In genomic region chr2:91792346-91792745, GRCm38 (mm10) we compare ENCODE assay signal across 20 mouse cellular contexts.
DNase-seq lines count a peak whose midpoint lies in the region; ATAC-seq and TF ChIP-seq lines count a peak whose summit lies in the region.
"Had no signal": no experiment of that assay in that cellular context is flagged by ENCODE, and none has a peak within 500 bp of the region (broad histone marks: within the 10 kb centered on the region; RNA-seq: fewer than 3 reads in every experiment).

No protein-coding gene starts in this region.

- peak; percentile 28 for DNase-seq in adrenal gland, postnatal 10 days
- DNase-seq in adrenal gland, adult 18-20 months (ENCODE audit: low spot score in 2 of 2) = no peak
- DNase-seq in kidney, postnatal 36 days = peak; percentile 24 to 28
- DNase-seq in adrenal gland, postnatal 25 days = peak; percentile 6
- no peak for DNase-seq in lung, adult 2 months
- DNase-seq: cerebellum, postnatal 10 days; embryo, embryonic 11 days; gastrocnemius, postnatal 10 days; heart, postnatal 14 days; kidney, adult 11 months had no signal

- H3K27ac ChIP-seq in kidney, embryonic 15.5 days = no peak overlapping the region
- peak overlapping the region; percentile 44; the same call in 1 of the 2 replicates for H3K27ac ChIP-seq in brown adipose tissue, adult 24 weeks (replicated peaks; ENCODE audit: low read depth, low read length)
- H3K27ac ChIP-seq: embryonic facial prominence, embryonic 15.5 days; forebrain, embryonic 10.5 days; heart, embryonic 15.5 days; hindbrain, embryonic 13.5 days; hindbrain, postnatal 0 days had no signal

- no peaks in the 10 kb centered on the region for H3K36me3 ChIP-seq in kidney, embryonic 15.5 days
- H3K36me3 ChIP-seq: embryonic facial prominence, embryonic 15.5 days; forebrain, embryonic 10.5 days; heart, embryonic 15.5 days; hindbrain, embryonic 13.5 days had no signal

- no peak for TF ChIP-seq CTCF in lung, adult 2 months (IDR thresholded peaks at IDR 0.05; ENCODE audit: insufficient read depth, low read length)

- no peak for ATAC-seq in kidney, embryonic 15.5 days (replicated peaks; ENCODE audit: low FRiP score)
- ATAC-seq: forebrain, embryonic 16.5 days; hindbrain, postnatal 0 days had no signal

- peaks cover 5% of the 10 kb centered on the region; the same call in 1 of the 2 replicates for H3K4me1 ChIP-seq in kidney, embryonic 15.5 days
- peaks cover 6% of the 10 kb centered on the region for H3K4me1 ChIP-seq in brown adipose tissue, adult 24 weeks (ENCODE audit: control insufficient read depth, insufficient read depth, insufficient read length, low read length)
- peaks cover 7% of the 10 kb centered on the region for H3K4me1 ChIP-seq in lung, adult 2 months (ENCODE audit: control insufficient read depth, insufficient read depth, low read length)
- H3K4me1 ChIP-seq: forebrain, embryonic 10.5 days had no signal

- no peak for TF ChIP-seq POLR2A in lung, adult 2 months (IDR thresholded peaks at IDR 0.05; ENCODE audit: borderline replicate concordance, extremely low read depth, low read depth, low read length)

- H3K4me3 ChIP-seq in kidney, embryonic 15.5 days (replicated peaks) = no peak overlapping the region
- H3K4me3 ChIP-seq in brown adipose tissue, adult 24 weeks (ENCODE audit: insufficient read depth, low read depth, low read length) = no peak overlapping the region
- H3K4me3 ChIP-seq in lung, adult 2 months (replicated peaks; ENCODE audit: extremely low read depth, low read depth, low read length) = no peak overlapping the region
- H3K4me3 ChIP-seq: embryonic facial prominence, embryonic 15.5 days; erythroblast, embryonic 14.5 days; forebrain, embryonic 10.5 days; heart, embryonic 15.5 days; hindbrain, embryonic 13.5 days had no signal

- no peak overlapping the region for H3K9ac ChIP-seq in kidney, embryonic 15.5 days
- H3K9ac ChIP-seq: embryonic facial prominence, embryonic 15.5 days; heart, embryonic 15.5 days; hindbrain, embryonic 13.5 days had no signal

- no peaks in the 10 kb centered on the region for H3K27me3 ChIP-seq in kidney, embryonic 15.5 days
- H3K27me3 ChIP-seq: embryonic facial prominence, embryonic 15.5 days; heart, embryonic 15.5 days; hindbrain, embryonic 13.5 days had no signal

- WGBS in kidney, embryonic 15.5 days = 90% methylated on average over 1 of the region's 1 CpGs
- WGBS in lung, adult 2 months = 69% methylated on average over 1 of the region's 1 CpGs

- no peaks in the 10 kb centered on the region for H3K9me3 ChIP-seq in kidney, embryonic 15.5 days (replicated peaks)
- H3K9me3 ChIP-seq: embryonic facial prominence, embryonic 15.5 days; forebrain, embryonic 10.5 days; heart, embryonic 15.5 days; hindbrain, embryonic 13.5 days had no signal

- H3K4me2 ChIP-seq in kidney, embryonic 15.5 days = no peak overlapping the region
- H3K4me2 ChIP-seq: embryonic facial prominence, embryonic 15.5 days; heart, embryonic 11.5 days; heart, embryonic 15.5 days; hindbrain, embryonic 13.5 days had no signal

Comparison
In these comparisons a context has a peak if more than half of its experiments do, and no peak if none do; other contexts are left out.
1. DNase-seq: peak in adrenal gland, postnatal 10 days (single experiment), kidney, postnatal 36 days (2 of 2) and adrenal gland, postnatal 25 days (single experiment); none in adrenal gland, adult 18-20 months (0 of 2) and lung, adult 2 months (single experiment).